Mouse (Mus musculus): ENCODE measurements at regions not wholly inside any gene's neighbourhood (a gene's known extent, or its start where the extent isn't known, plus 50 kb on each side); places are given as distances from the start of the nearest gene placed in this dataset.

DNA sequence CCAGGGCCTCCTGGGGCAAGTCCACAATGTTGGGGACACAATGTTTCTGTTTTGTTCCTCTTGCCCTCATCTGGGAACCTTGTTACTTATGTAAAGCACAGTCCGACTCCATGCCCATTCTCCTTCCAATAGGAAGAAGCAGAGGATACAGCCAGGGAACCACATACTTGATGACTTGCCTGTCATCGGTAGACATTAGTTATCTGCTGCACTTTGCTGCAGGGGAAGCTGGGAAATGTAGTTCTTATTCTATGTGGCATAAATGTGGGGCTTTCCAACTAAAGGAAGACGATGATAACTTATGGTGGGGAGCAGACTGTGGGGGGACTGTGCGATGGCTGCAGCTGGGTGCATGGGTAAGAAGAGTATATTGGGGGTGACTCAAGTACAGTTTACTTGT lies 252.0 kb downstream of the Matn1 start:
- WGBS, result 84% methylated on average over 4 of the region's 4 CpGs
- H3K27ac ChIP-seq (replicated peaks), result no peak overlapping the region
- H3K9me3 ChIP-seq (replicated peaks), result no peaks in the 10 kb centered on the region

DNA sequence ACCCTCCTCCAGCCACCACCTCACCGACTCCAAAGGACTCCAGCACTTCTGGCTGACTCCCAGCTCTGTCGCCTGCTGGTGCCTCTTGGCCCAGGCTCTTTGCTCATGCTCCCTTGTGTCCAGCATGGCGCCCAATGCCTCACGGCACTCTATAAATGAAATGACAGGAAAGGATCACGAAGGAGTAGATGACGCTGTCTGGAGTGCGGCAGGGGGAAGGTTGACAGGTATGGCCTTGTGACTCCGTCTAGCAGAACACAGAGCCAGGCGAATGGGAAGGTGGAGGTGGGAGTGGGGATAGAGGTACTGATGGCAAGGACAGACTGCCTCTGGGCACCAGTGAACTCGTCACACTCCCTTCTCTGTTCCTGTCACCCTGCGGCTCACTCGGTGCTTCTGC lies 259.5 kb downstream of the Matn1 start:
- H3K4me2 ChIP-seq (replicated peaks), result no peak overlapping the region
- no peak for ATAC-seq (ENCODE audit: insufficient number of reproducible peaks, low FRiP score, low TSS enrichment, low read depth)
- H3K27me3 ChIP-seq, result no peaks in the 10 kb centered on the region
- H3K9ac ChIP-seq, result no peak overlapping the region
- H3K36me3 ChIP-seq, result no peaks in the 10 kb centered on the region
- 85% methylated on average over 12 of the region's 12 CpGs for WGBS
- H3K4me3 ChIP-seq (replicated peaks), result no peak overlapping the region
- no peak overlapping the region for H3K27ac ChIP-seq (replicated peaks)
- no peaks in the 10 kb centered on the region for H3K4me1 ChIP-seq
- no peaks in the 10 kb centered on the region for H3K9me3 ChIP-seq (replicated peaks)

More for the DNA sequence above, 252.0 kb downstream of the Matn1 start:
- no peak for ATAC-seq (ENCODE audit: insufficient number of reproducible peaks, low FRiP score, low TSS enrichment, low read depth)
- no peaks in the 10 kb centered on the region for H3K27me3 ChIP-seq
- no peaks in the 10 kb centered on the region for H3K4me1 ChIP-seq
- H3K36me3 ChIP-seq, result no peaks in the 10 kb centered on the region
- H3K4me3 ChIP-seq (replicated peaks), result no peak overlapping the region
- H3K9ac ChIP-seq, result no peak overlapping the region
- no peak overlapping the region for H3K4me2 ChIP-seq (replicated peaks)

DNA sequence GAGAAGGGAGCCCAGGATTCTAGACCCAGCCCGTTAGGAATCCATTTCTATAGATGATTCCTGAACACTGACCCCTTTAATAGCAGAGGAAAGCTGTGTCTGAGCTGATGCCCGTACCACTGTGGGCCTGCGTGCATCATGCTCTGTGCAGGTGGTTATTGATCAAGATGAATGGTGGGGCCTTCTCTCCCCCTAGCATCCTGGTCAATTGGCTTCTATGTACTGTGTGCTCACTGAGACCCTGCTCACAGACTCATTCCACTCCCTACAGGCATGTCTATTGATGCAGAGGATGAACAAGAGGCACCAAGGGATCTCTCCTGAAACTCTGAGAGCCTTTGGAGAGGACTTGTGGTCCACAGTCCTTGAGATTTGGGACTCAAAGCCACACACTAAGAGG lies 260.5 kb downstream of the Matn1 start:
- Histone ChIP-seq H3K9me3 (replicated peaks) (no peaks in the 10 kb centered on the region), H3K27me3 (no peaks in the 10 kb centered on the region), H3K36me3 (no peaks in the 10 kb centered on the region), H3K27ac (replicated peaks) (no peak overlapping the region), H3K4me1 (no peaks in the 10 kb centered on the region), H3K9ac (no peak overlapping the region), H3K4me3 (replicated peaks) (no peak overlapping the region), H3K4me2 (replicated peaks) (no peak overlapping the region)
- 85% methylated on average over 3 of the region's 3 CpGs for WGBS
- no peak for ATAC-seq (ENCODE audit: insufficient number of reproducible peaks, low FRiP score, low TSS enrichment, low read depth)

DNA sequence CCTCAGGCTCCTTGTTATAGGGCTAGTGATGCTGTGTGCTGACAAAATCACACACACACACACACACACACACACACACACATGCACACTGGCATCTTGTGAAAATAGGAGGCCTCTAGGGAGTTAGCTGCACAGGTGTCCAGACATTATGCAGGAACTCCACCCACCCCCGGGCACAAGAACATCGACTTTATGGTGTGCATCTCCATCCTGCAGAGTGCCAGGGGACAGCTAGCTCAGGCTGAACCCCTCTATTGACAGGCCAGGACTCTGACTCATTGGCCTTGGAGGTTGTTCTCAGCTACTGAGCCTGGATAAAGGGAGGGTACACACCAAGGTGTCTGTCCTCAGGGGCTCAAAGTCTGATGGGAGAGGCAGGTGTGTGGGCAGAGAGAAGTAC lies 260.9 kb downstream of the Matn1 start:
- no peaks in the 10 kb centered on the region for H3K4me1 ChIP-seq
- ATAC-seq (ENCODE audit: insufficient number of reproducible peaks, low FRiP score, low TSS enrichment, low read depth), result no peak
- no peak overlapping the region for H3K27ac ChIP-seq (replicated peaks)
- no peak overlapping the region for H3K4me2 ChIP-seq (replicated peaks)
- no peak overlapping the region for H3K9ac ChIP-seq
- H3K36me3 ChIP-seq, result no peaks in the 10 kb centered on the region
- no peaks in the 10 kb centered on the region for H3K9me3 ChIP-seq (replicated peaks)
- H3K27me3 ChIP-seq, result no peaks in the 10 kb centered on the region
- WGBS, result 58% methylated on average over 2 of the region's 2 CpGs
- H3K4me3 ChIP-seq (replicated peaks), result no peak overlapping the region

DNA sequence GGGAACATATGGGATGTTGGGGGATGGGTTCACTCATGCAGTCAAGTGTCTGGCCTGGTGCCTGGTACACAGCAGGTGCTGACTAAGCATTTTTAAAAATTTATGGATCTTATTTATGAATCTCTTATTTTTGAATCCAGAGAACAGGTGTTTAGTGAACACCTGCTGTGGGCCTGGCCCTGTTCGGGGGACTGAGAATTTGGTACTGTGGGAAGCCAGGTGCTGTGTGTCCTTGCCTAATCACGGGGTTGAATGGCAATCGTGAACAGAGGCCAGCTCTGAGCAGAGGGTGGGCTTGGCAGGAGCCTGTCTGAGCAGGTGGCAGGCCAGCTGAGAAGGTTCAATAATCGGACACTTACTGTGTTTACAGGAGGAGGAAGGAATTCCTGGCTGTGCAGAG lies 261.5 kb downstream of the Matn1 start:
- no peaks in the 10 kb centered on the region for H3K4me1 ChIP-seq
- no peaks in the 10 kb centered on the region for H3K27me3 ChIP-seq
- H3K4me3 ChIP-seq (replicated peaks), result no peak overlapping the region
- WGBS, result 67% methylated on average over 4 of the region's 4 CpGs
- no peaks in the 10 kb centered on the region for H3K9me3 ChIP-seq (replicated peaks)
- no peak overlapping the region for H3K27ac ChIP-seq (replicated peaks)
- no peak for ATAC-seq (ENCODE audit: insufficient number of reproducible peaks, low FRiP score, low TSS enrichment, low read depth)
- H3K36me3 ChIP-seq, result no peaks in the 10 kb centered on the region
- H3K9ac ChIP-seq, result no peak overlapping the region
- H3K4me2 ChIP-seq (replicated peaks), result no peak overlapping the region

DNA sequence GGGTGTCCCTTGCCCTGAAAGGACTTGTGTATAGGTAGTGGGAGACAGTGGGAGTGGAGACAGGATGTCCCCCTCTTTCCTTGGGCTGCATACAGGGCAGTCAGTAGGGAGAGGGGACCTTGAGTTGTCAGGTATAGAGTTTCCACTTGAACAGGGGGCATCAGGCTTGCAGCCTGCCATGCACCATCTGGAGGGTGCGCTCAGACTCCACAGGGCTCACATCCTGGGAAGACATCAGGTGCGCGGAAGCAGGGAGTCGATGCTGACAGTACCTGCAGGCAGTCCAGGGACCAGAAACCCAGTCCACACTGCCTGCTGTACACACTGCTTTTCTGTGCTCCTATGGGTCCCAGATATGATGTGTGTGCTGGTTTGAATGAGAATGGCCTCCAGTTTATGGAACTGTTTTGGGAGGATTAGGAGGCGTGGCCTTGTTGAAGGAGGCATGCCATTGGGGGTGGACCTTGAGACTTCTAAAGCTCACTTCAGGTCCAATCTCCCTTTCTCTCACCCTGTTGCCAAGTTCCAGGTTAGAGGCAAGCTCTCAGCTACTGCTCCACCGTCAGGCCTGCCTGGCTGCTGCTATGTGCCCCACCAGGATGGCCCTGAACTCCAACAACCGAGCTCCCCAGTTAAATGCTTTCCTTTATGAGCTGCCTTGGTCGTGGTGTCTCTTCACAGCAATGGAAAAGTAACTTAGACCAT lies 262.1 kb downstream of the Matn1 start:
- no peaks in the 10 kb centered on the region for H3K27me3 ChIP-seq
- no peak overlapping the region for H3K4me3 ChIP-seq (replicated peaks)
- no peak overlapping the region for H3K9ac ChIP-seq
- H3K4me2 ChIP-seq (replicated peaks), result no peak overlapping the region
- no peak overlapping the region for H3K27ac ChIP-seq (replicated peaks)
- no peak for ATAC-seq (ENCODE audit: insufficient number of reproducible peaks, low FRiP score, low TSS enrichment, low read depth)
- H3K9me3 ChIP-seq (replicated peaks), result no peaks in the 10 kb centered on the region
- WGBS, result 76% methylated on average over 8 of the region's 8 CpGs
- H3K4me1 ChIP-seq, result no peaks in the 10 kb centered on the region
- H3K36me3 ChIP-seq, result no peaks in the 10 kb centered on the region

DNA sequence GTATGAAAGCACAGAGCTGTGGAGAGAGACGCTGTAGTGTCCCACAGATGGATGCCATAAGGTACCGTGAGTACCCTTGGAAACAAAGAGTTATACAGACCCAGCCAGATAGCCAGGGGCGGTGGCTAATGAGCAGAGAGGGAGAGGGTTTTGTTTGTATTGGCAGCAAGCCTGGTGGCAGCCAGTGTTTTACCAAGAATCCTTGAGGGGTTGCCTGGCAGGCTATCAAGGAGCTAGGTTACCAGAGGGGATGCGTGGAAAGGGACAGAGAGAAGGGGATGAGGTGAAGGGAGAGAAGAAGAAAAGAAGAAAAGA lies 262.7 kb downstream of the Matn1 start:
- H3K4me3 ChIP-seq (replicated peaks), result no peak overlapping the region
- no peak overlapping the region for H3K9ac ChIP-seq
- WGBS, result 36% methylated on average over 4 of the region's 4 CpGs
- no peak overlapping the region for H3K27ac ChIP-seq (replicated peaks)
- H3K36me3 ChIP-seq, result no peaks in the 10 kb centered on the region
- H3K4me2 ChIP-seq (replicated peaks), result no peak overlapping the region
- H3K4me1 ChIP-seq, result no peaks in the 10 kb centered on the region
- H3K9me3 ChIP-seq (replicated peaks), result no peaks in the 10 kb centered on the region
- ATAC-seq (ENCODE audit: insufficient number of reproducible peaks, low FRiP score, low TSS enrichment, low read depth), result no peak
- H3K27me3 ChIP-seq, result no peaks in the 10 kb centered on the region

DNA sequence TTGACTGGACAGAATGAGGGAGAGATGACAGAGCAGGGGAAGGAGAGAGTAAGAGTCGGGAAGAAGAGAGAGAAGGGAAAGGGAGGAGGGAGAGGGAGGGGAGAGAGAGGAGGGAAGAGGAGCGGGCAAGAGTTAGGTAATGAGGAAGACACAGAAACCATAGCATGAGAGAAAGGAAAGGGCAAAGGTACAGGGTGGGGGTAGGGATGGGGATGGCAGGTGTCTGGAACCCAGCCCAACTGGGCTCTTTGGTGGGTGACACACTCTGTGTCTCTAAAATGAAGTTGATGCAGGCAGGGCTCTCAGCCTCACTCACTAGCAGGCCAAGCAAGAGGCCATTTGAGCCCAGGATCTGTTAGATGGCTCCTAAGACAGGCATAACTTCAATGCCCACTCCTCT lies 263.1 kb downstream of the Matn1 start:
- Histone ChIP-seq H3K4me3 (replicated peaks) (no peak overlapping the region), H3K27ac (replicated peaks) (no peak overlapping the region), H3K9ac (no peak overlapping the region), H3K9me3 (replicated peaks) (no peaks in the 10 kb centered on the region), H3K4me2 (replicated peaks) (no peak overlapping the region), H3K36me3 (no peaks in the 10 kb centered on the region), H3K27me3 (no peaks in the 10 kb centered on the region), H3K4me1 (no peaks in the 10 kb centered on the region)
- WGBS, result 62% methylated on average over 2 of the region's 2 CpGs
- ATAC-seq (ENCODE audit: insufficient number of reproducible peaks, low FRiP score, low TSS enrichment, low read depth), result no peak

DNA sequence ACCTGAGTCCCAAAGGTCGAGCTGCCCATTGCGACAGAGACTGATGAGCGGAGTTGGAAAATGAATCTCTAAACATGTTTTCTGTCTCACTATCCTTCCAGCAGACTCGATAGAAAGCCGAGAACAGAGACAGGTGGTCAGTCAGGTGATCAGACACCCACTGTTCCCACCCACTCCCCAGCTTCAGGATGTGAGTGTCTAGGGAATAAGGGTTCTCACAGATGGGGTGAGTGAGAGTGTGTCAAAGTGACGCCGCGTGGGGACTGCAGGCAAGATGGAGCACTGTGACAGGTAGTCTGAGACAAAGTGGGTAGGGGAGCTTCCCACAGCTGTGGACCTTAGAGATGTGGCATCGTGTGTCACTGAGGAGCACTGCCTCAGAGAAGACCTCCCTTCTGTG lies 264.0 kb downstream of the Matn1 start:
- Histone ChIP-seq H3K4me3 (replicated peaks) (no peak overlapping the region), H3K4me1 (no peaks in the 10 kb centered on the region), H3K4me2 (replicated peaks) (no peak overlapping the region), H3K27ac (replicated peaks) (no peak overlapping the region), H3K9ac (no peak overlapping the region), H3K36me3 (no peaks in the 10 kb centered on the region), H3K9me3 (replicated peaks) (no peaks in the 10 kb centered on the region), H3K27me3 (no peaks in the 10 kb centered on the region)
- WGBS, result 77% methylated on average over 9 of the region's 9 CpGs
- no peak for ATAC-seq (ENCODE audit: insufficient number of reproducible peaks, low FRiP score, low TSS enrichment, low read depth)

DNA sequence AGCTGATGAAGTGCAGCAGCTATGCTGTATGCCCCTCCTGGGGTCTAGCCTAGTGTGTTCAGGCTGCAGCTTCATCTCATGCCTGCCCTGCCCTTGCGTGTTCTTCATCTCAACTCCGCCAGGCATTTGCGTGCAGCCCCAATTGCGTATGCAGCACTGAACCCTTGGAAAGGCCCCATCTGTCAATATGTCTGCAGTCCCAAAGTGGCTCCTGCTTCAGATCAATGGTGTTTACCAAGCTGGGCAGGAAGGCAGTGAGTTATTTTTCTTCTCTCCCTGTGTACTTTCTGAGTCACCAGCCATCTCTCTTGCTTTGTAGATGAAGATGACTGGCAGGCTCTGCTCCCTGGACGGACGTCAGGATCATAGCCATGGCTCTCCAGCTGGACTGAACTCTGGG lies 264.5 kb downstream of the Matn1 start:
- ATAC-seq (ENCODE audit: insufficient number of reproducible peaks, low FRiP score, low TSS enrichment, low read depth), result no peak

DNA sequence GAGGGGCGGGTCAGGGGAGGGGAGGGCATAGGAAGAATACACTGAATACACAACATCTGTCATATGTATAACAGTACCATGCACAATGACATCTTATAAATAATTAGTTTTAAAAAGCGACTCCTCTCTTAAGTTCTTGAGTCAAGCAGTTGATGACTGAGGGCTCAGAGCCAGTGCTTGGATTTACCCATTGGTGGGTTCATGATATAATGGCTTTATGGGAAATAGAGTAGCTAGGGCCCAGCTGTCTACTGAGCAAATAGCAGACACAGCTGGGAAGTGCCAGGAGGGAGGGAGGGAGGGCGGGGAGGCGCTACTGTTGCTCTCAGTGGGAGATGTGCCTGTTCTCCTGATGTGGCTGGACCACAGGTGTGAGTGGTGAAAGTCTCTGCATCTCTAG lies 268.5 kb downstream of the Matn1 start:
- Histone ChIP-seq H3K27me3 (no peaks in the 10 kb centered on the region), H3K27ac (replicated peaks) (no peak overlapping the region), H3K9ac (no peak overlapping the region), H3K36me3 (no peaks in the 10 kb centered on the region), H3K4me3 (replicated peaks) (no peak overlapping the region), H3K9me3 (replicated peaks) (no peaks in the 10 kb centered on the region), H3K4me1 (0 out of 2 replicates have a peak, but pooled peaks cover 1% of the 10 kb centered on the region), H3K4me2 (replicated peaks) (no peak overlapping the region)
- WGBS, result 48% methylated on average over 4 of the region's 4 CpGs
- no peak for ATAC-seq (ENCODE audit: insufficient number of reproducible peaks, low FRiP score, low TSS enrichment, low read depth)

More for the DNA sequence above, 264.5 kb downstream of the Matn1 start:
- Histone ChIP-seq H3K27me3 (no peaks in the 10 kb centered on the region), H3K9ac (no peak overlapping the region), H3K4me2 (replicated peaks) (no peak overlapping the region), H3K27ac (replicated peaks) (no peak overlapping the region), H3K4me3 (replicated peaks) (no peak overlapping the region), H3K9me3 (replicated peaks) (no peaks in the 10 kb centered on the region), H3K36me3 (no peaks in the 10 kb centered on the region), H3K4me1 (no peaks in the 10 kb centered on the region)
- WGBS, result 88% methylated on average over 6 of the region's 6 CpGs

DNA sequence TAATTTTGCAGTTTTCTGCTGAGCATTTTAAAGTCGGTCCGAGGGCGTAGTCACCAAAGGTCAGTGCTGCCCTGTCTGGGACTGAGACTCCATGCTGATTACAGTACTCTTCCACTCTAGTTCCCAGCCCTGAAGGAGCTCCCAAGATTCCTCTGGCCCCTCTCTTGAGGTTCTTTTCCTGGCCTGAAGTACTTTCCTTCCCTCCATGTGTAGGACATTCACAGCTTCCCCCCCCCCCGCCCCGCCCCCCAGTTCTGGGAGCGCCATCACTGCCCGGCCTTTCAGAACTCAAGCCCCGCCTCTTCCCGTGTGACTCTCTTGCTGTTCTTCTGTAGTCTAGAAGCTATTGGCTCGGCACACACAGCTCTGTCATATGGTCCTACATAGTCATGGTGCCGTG lies 271.5 kb downstream of the Matn1 start:
- no peak for ATAC-seq (ENCODE audit: insufficient number of reproducible peaks, low FRiP score, low TSS enrichment, low read depth)
- no peak overlapping the region for H3K27ac ChIP-seq (replicated peaks)
- H3K4me3 ChIP-seq (replicated peaks), result no peak overlapping the region
- no peaks in the 10 kb centered on the region for H3K27me3 ChIP-seq
- WGBS, result 59% methylated on average over 11 of the region's 11 CpGs
- no peak overlapping the region for H3K4me2 ChIP-seq (replicated peaks)
- H3K9me3 ChIP-seq (replicated peaks), result no peaks in the 10 kb centered on the region
- no peaks in the 10 kb centered on the region for H3K36me3 ChIP-seq
- 0 out of 2 replicates have a peak, but pooled peaks cover 6% of the 10 kb centered on the region for H3K4me1 ChIP-seq
- no peak overlapping the region for H3K9ac ChIP-seq
